Mouse (Mus musculus): Measurements from ENCODE around the gene Zbp1.

DNA sequence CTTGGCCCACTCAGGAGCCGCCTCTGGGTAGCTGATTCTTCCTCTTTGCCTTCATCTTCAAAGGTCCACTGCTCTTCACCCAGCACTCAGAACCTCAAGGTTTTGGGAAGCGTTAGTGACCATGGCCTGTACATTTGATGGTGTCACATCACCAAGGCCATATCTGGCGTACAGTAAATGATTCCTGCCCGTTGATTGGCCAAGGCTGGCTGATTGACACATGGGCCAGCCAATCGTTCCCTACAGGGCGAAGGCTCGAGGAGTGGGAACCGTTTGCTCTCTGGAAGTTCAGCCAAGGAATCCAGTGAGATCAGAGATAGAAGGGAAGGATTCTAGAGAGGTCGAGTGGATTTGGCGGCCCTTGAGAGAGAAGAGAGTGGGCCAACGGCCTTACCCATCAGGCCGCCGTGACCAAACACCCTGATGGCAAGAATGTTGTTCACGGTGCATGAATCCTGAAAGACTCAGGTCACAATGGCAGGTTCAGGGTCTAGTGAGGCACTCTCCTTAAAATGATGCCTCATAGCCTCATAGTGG lies 13.1 kb downstream of the Zbp1 start:
- TF ChIP-seq FLI1 (IDR thresholded peaks at IDR 0.05; ENCODE audit: low read length) (no peak), GATA1 (IDR thresholded peaks at IDR 0.05; ENCODE audit: borderline replicate concordance, low read length) (no peak)
